Mouse (Mus musculus): ENCODE results near the gene Csad.

- TF ChIP-seq HCFC1 (IDR thresholded peaks at IDR 0.05; ENCODE audit: borderline replicate concordance, insufficient read depth, low read length) (no peak), MAFK (IDR thresholded peaks at IDR 0.05; ENCODE audit: insufficient read depth, low read depth, low read length) (no peak), CHD2 (IDR thresholded peaks at IDR 0.05; ENCODE audit: low read depth, low read length) (no peak), ZNF384 (IDR thresholded peaks at IDR 0.05; ENCODE audit: low read depth, low read length) (no peak)
These were observed 60.2 kb downstream of the Csad start, which contains the start of gene Igfbp6 for GRCm38 (mm10) chr15:102144274-102144711.

Data from ES-E14 (cell line).